Comparison of ENCODE assay signal across 18 mouse cellular contexts in the genomic region with DNA sequence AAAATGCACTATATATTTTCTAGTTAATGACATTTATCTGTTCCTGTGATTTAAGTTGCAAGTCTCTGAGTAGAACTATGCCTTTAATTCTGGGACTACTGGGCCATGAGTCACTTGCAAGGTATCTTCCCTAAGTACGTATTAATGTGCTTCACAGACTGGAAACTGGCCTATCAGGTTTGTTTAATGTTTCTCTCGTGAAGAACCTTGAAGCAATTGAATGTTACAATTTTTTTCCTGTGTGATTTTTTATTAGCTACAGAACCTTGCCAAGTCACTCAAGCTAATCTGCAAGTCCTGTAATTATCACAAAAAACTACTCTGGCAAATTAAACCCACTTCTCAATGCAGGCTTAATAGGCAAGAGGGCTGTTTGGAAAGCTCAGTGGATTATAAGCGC. TPM values are rescaled to one million over a fixed set of nuclear protein-coding genes. Genes with fewer than 3 reads are reported as not detected.
A peak's percentile ranks its signal among the peaks of the same experiment; 100 is the strongest.
DNase-seq lines count a peak whose midpoint lies in the region; ATAC-seq and TF ChIP-seq lines count a peak whose summit lies in the region.
"Had no signal": no experiment of that assay in that cellular context is flagged by ENCODE, and none has a peak within 500 bp of the region (broad histone marks: within the 10 kb centered on the region; RNA-seq: fewer than 3 reads in every experiment).

No protein-coding gene starts in this region.

- DNase-seq in heart, adult 9 months (ENCODE audit: low spot score in 2 of 2): no peak
- DNase-seq in lung, embryonic 14.5 days: peak; percentile 39
- DNase-seq in lung, postnatal 10 days: no peak
- DNase-seq in MEL (ENCODE audit: low read depth, low spot score): no peak
- no peak for DNase-seq in left cerebral cortex, postnatal 10 days (ENCODE audit: extremely low spot score in 1 of 2, low spot score in 2 of 2)
- no peak for DNase-seq in thymus, postnatal 0 days (ENCODE audit: low spot score)
- DNase-seq: adrenal gland, postnatal 14 days; B cell, adult 2 months; cerebellum, postnatal 25 days; heart, postnatal 4 days; layer of hippocampus, adult 9-11 months; right cerebral cortex, postnatal 4 days had no signal

- TF ChIP-seq EP300 in MEL (IDR thresholded peaks at IDR 0.05; ENCODE audit: low read depth in 1 of 2, low read length in 2 of 2): no peak

- H3K9ac ChIP-seq in heart, embryonic 14.5 days (ENCODE audit: low read length): no peak overlapping the region
- no peak overlapping the region for H3K9ac ChIP-seq in lung, embryonic 14.5 days
- no peak overlapping the region; the same call in 1 of the 2 replicates for H3K9ac ChIP-seq in MEL (ENCODE audit: control insufficient read depth, low read depth, low read length, poor library complexity, severe bottlenecking)
- H3K9ac ChIP-seq in intestine, embryonic 16.5 days (ENCODE audit: low read depth, low read length): no peak overlapping the region
- H3K9ac ChIP-seq: liver, embryonic 14.5 days; midbrain, embryonic 12.5 days; neural tube, embryonic 12.5 days had no signal

- H3K27ac ChIP-seq in heart, embryonic 14.5 days (replicated peaks in 1 of 2; ENCODE audit: control insufficient read depth in 1 of 2, insufficient read depth in 1 of 2, low read depth in 2 of 2, low read length in 2 of 2): no peak overlapping the region
- peak overlapping the region; percentile 5; the same call in 1 of the 2 replicates for H3K27ac ChIP-seq in lung, embryonic 14.5 days (ENCODE audit: low read depth)
- H3K27ac ChIP-seq in MEL (ENCODE audit: control insufficient read depth, low read depth, low read length): no peak overlapping the region
- H3K27ac ChIP-seq in intestine, embryonic 16.5 days (ENCODE audit: low read length): peak overlapping the region; percentile 83
- H3K27ac ChIP-seq: forebrain, embryonic 10.5 days; liver, embryonic 14.5 days; midbrain, embryonic 12.5 days; neural tube, embryonic 12.5 days had no signal

- TF ChIP-seq CTCF in lung, embryonic 14.5 days (IDR thresholded peaks at IDR 0.05; ENCODE audit: low read depth): no peak
- no peak for TF ChIP-seq CTCF in MEL (IDR thresholded peaks at IDR 0.05 in 2 of 3, conservative IDR thresholded peaks at IDR 0.05 in 1 of 3; ENCODE audit: control insufficient read depth in 1 of 3, insufficient read depth in 1 of 3, low read depth in 2 of 3, low read length in 3 of 3, poor library complexity in 1 of 3, severe bottlenecking in 1 of 3)

- peak overlapping the region; percentile 58 for H3K4me2 ChIP-seq in heart, embryonic 14.5 days (ENCODE audit: low read length)
- H3K4me2 ChIP-seq in lung, embryonic 14.5 days: peak overlapping the region; percentile 23
- H3K4me2 ChIP-seq in intestine, embryonic 16.5 days (ENCODE audit: low read depth, low read length): peak overlapping the region; percentile 47
- H3K4me2 ChIP-seq: neural tube, embryonic 12.5 days had no signal

- no peaks in the 10 kb centered on the region for H3K27me3 ChIP-seq in heart, embryonic 14.5 days (ENCODE audit: control insufficient read depth, insufficient read depth, low read length)
- H3K27me3 ChIP-seq in lung, embryonic 14.5 days (ENCODE audit: insufficient read depth, low read length): no peaks in the 10 kb centered on the region
- peaks cover 0 to 1% of the 10 kb centered on the region in 2 experiments; a peak in 1 of 4 replicates for H3K27me3 ChIP-seq in MEL (ENCODE audit: control insufficient read depth in 1 of 2, insufficient read depth in 2 of 2, low read length in 2 of 2)
- no peaks in the 10 kb centered on the region for H3K27me3 ChIP-seq in intestine, embryonic 16.5 days (replicated peaks; ENCODE audit: control insufficient read depth, insufficient read depth, low read length)
- H3K27me3 ChIP-seq: midbrain, embryonic 12.5 days; neural tube, embryonic 12.5 days had no signal

- WGBS in heart, embryonic 14.5 days: 45% methylated on average over 3 of the region's 3 CpGs
- 38% methylated on average over 3 of the region's 3 CpGs for WGBS in lung, embryonic 14.5 days
- WGBS in intestine, embryonic 16.5 days: 40% methylated on average over 3 of the region's 3 CpGs

- H3K9me3 ChIP-seq in heart, embryonic 14.5 days (ENCODE audit: control insufficient read depth, low read length): no peaks in the 10 kb centered on the region
- no peaks in the 10 kb centered on the region for H3K9me3 ChIP-seq in lung, embryonic 14.5 days (ENCODE audit: low read depth, low read length)
- H3K9me3 ChIP-seq in MEL (replicated peaks; ENCODE audit: insufficient read depth, low read length): no peaks in the 10 kb centered on the region
- no peaks in the 10 kb centered on the region for H3K9me3 ChIP-seq in intestine, embryonic 16.5 days (ENCODE audit: control insufficient read depth, low read length)
- H3K9me3 ChIP-seq: forebrain, embryonic 10.5 days; midbrain, embryonic 12.5 days; neural tube, embryonic 12.5 days had no signal

- intact Hi-C loops in left cerebral cortex, postnatal 10 days (cut with DNase I): no loop called here

- no peaks in the 10 kb centered on the region for H3K36me3 ChIP-seq in heart, embryonic 14.5 days (ENCODE audit: control insufficient read depth, insufficient read depth, low read length)
- H3K36me3 ChIP-seq in lung, embryonic 14.5 days (ENCODE audit: insufficient read depth): no peaks in the 10 kb centered on the region
- H3K36me3 ChIP-seq in MEL (ENCODE audit: control insufficient read depth in 1 of 2, insufficient read depth in 2 of 2, low read length in 2 of 2): peaks cover 0 to 8% of the 10 kb centered on the region in 2 experiments; a peak in 2 of 4 replicates
- H3K36me3 ChIP-seq in intestine, embryonic 16.5 days (ENCODE audit: control insufficient read depth, insufficient read depth, low read length): no peaks in the 10 kb centered on the region
- H3K36me3 ChIP-seq: forebrain, embryonic 10.5 days; midbrain, embryonic 12.5 days; neural tube, embryonic 12.5 days had no signal

- ATAC-seq in heart, embryonic 14.5 days (ENCODE audit: insufficient number of reproducible peaks, insufficient read depth, low FRiP score, low read depth): no peak
- ATAC-seq in lung, embryonic 14.5 days (ENCODE audit: insufficient read depth): no peak
- no peak for ATAC-seq in intestine, embryonic 16.5 days

- peaks cover 3 to 11% of the 10 kb centered on the region in 2 experiments; a peak in 2 of 4 replicates for H3K4me1 ChIP-seq in heart, embryonic 14.5 days (ENCODE audit: control insufficient read depth in 2 of 2, insufficient read depth in 2 of 2, low read length in 2 of 2)
- no peaks in the 10 kb centered on the region for H3K4me1 ChIP-seq in lung, embryonic 14.5 days (ENCODE audit: insufficient read depth)
- peaks cover 0 to 5% of the 10 kb centered on the region in 2 experiments; a peak in 1 of 4 replicates for H3K4me1 ChIP-seq in MEL (ENCODE audit: control insufficient read depth in 1 of 2, insufficient read depth in 2 of 2, low read length in 2 of 2)
- H3K4me1 ChIP-seq in intestine, embryonic 16.5 days (ENCODE audit: control insufficient read depth, insufficient read depth, low read length): 0 out of 2 replicates have a peak, but pooled peaks cover 2% of the 10 kb centered on the region
- H3K4me1 ChIP-seq: neural tube, embryonic 12.5 days had no signal

- no peak overlapping the region for H3K4me3 ChIP-seq in heart, embryonic 14.5 days (ENCODE audit: control insufficient read depth in 1 of 2, insufficient read depth in 1 of 2, low read depth in 1 of 2, low read length in 2 of 2)
- no peak overlapping the region for H3K4me3 ChIP-seq in lung, embryonic 14.5 days (ENCODE audit: low read depth, low read length)
- peak overlapping the region; percentile 52 to 56 for H3K4me3 ChIP-seq in MEL (ENCODE audit: control insufficient read depth in 1 of 2, insufficient read depth in 1 of 2, low read depth in 2 of 2, low read length in 2 of 2)
- H3K4me3 ChIP-seq in intestine, embryonic 16.5 days (ENCODE audit: low read length): no peak overlapping the region
- H3K4me3 ChIP-seq: forebrain, embryonic 10.5 days; midbrain, embryonic 12.5 days; neural tube, embryonic 12.5 days had no signal

- no peak for TF ChIP-seq RAD21 in MEL (IDR thresholded peaks at IDR 0.05; ENCODE audit: low read depth, low read length)

- H3K79me2 ChIP-seq in MEL (ENCODE audit: control insufficient read depth, insufficient read depth, low read length, poor library complexity): no peaks in the 10 kb centered on the region

- no peak for TF ChIP-seq POLR2A in MEL (IDR thresholded peaks at IDR 0.05; ENCODE audit: control insufficient read depth in 1 of 2, insufficient read depth in 1 of 2, low read depth in 1 of 2, low read length in 2 of 2, poor library complexity in 1 of 2)

TF ChIP-seq in MEL, 35 proteins besides CTCF, POLR2A, EP300 and RAD21:
- TF ChIP-seq UBTF (IDR thresholded peaks at IDR 0.05; ENCODE audit: borderline replicate concordance, insufficient read depth, low read depth, low read length) (no peak), ZC3H11A (IDR thresholded peaks at IDR 0.05; ENCODE audit: low read depth, low read length) (no peak), CHD2 (IDR thresholded peaks at IDR 0.05; ENCODE audit: low read length) (no peak), MAX (IDR thresholded peaks at IDR 0.05; ENCODE audit: low read length) (no peak)
TF ChIP-seq in MEL: peak in this region for 0.

RNA-seq across cellular contexts. Expression of a gene that starts 33.8 kb away (rescaled TPM):
- 16.9 and 17.3 TPM in 2 replicates for polyA plus RNA-seq in heart, embryonic 14.5 days (2014; fragmentation: Nextera tagmentation; extraction: Ambion mirVana)
- 10.3 and 10.5 TPM in 2 replicates for polyA plus RNA-seq in lung, embryonic 14.5 days (2014; fragmentation: Nextera tagmentation; extraction: Ambion mirVana)
- 98.8 and 116 TPM in 2 replicates for total RNA-seq in MEL (2012; rRNA removed)
- 100 to 1,000 TPM; 134 to 150 TPM for polyA plus RNA-seq in MEL (2012; ENCODE audit: insufficient read depth in 1 of 2, insufficient read length in 2 of 2, low read depth in 1 of 2, low replicate concordance in 2 of 2, missing spikeins in 1 of 2)
- 14.8 and 16.9 TPM in 2 replicates for polyA plus RNA-seq in intestine, embryonic 16.5 days (2015; fragmentation: Nextera tagmentation; extraction: Ambion mirVana)
- 10 to 100 TPM; 23.0 to 25.3 TPM for total RNA-seq in left cerebral cortex, postnatal 10 days (2021)
- polyA plus RNA-seq in thymus, postnatal 0 days (2015; fragmentation: Nextera tagmentation; extraction: Ambion mirVana): 19.8 and 20.1 TPM in 2 replicates

Comparison
In these comparisons a context has a peak if more than half of its experiments do, and no peak if none do; other contexts are left out.
1. H3K27ac ChIP-seq: peak in lung, embryonic 14.5 days (single experiment) and intestine, embryonic 16.5 days (single experiment); none in heart, embryonic 14.5 days (0 of 2) and MEL (single experiment).
2. H3K4me3 ChIP-seq: peak in MEL (2 of 2); none in heart, embryonic 14.5 days (0 of 2), lung, embryonic 14.5 days (single experiment) and intestine, embryonic 16.5 days (single experiment).
3. Peak in every context shown above with its lines, with median percentiles within 50 percentile points of each other: H3K4me2 ChIP-seq.